Mouse (Mus musculus): ENCODE results near the gene Il2rb.

GRCm38 (mm10) chr15:78524163-78524562 lies 29.1 kb upstream of the Il2rb start:
- no peak for TF ChIP-seq ZNF384 (IDR thresholded peaks at IDR 0.05; ENCODE audit: low read depth, low read length)
- no peak for TF ChIP-seq MAFK (IDR thresholded peaks at IDR 0.05; ENCODE audit: insufficient read depth, low read depth, low read length)
- TF ChIP-seq HCFC1 (IDR thresholded peaks at IDR 0.05; ENCODE audit: borderline replicate concordance, insufficient read depth, low read length), result no peak
- no peak for TF ChIP-seq CHD2 (IDR thresholded peaks at IDR 0.05; ENCODE audit: low read depth, low read length)
- no peak for TF ChIP-seq ZC3H11A (IDR thresholded peaks at IDR 0.05; ENCODE audit: borderline replicate concordance, low read depth, low read length)

Data from ES-E14 (cell line).